Mouse (Mus musculus) brain, embryonic 14.5 days (tissue): ENCODE measurements at regions not wholly inside any gene's neighbourhood (a gene's known extent, or its start where the extent isn't known, plus 50 kb on each side); places are given as distances from the start of the nearest gene placed in this dataset.

Experiments
- DNase-seq: peaks from one replicate; pipeline ENCODE4 v3.0.0-alpha.2; 2011; ENCODE audit warnings: low read depth
- CTCF ChIP-seq: fragments of 200-500 bp; IDR thresholded peaks from 2 replicates; pipeline ENCODE4 v1.5.1; 2012; ENCODE audit warnings: inconsistent platforms, mild to moderate bottlenecking, moderate library complexity, borderline replicate concordance; ENCODE audit not compliant: insufficient read depth, insufficient read length; ENCODE audit errors: extremely low read depth
- POLR2A ChIP-seq: fragments of 200-500 bp; IDR thresholded peaks from 2 replicates; pipeline ENCODE4 v1.6.1; 2012; ENCODE audit warnings: mild to moderate bottlenecking, inconsistent platforms, borderline replicate concordance; ENCODE audit not compliant: poor library complexity, insufficient read depth, insufficient read length, severe bottlenecking; ENCODE audit errors: extremely low read depth

DNA sequence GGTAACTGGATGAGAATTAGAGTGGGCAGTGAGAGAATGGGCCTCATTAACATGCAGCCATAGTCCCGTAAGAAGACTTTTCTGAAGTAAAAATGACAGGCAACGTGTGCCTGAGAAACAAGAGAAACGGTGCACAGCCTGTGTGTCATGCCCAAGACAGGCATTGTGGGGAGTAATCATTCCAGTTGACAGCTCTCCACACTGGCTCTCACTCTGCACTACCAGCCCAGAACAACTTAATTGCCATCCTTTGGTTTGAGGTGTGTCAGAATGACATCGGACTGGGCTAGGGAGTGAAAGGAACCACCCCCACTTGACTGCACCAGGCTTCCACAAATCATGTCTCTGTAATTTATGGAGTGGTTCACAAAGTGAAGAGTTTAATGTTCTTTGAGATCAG, 1104.9 kb downstream of the Pcdh7 start:
- no peak for TF ChIP-seq CTCF
- TF ChIP-seq POLR2A, result no peak
- peak; percentile 48 for DNase-seq

DNA sequence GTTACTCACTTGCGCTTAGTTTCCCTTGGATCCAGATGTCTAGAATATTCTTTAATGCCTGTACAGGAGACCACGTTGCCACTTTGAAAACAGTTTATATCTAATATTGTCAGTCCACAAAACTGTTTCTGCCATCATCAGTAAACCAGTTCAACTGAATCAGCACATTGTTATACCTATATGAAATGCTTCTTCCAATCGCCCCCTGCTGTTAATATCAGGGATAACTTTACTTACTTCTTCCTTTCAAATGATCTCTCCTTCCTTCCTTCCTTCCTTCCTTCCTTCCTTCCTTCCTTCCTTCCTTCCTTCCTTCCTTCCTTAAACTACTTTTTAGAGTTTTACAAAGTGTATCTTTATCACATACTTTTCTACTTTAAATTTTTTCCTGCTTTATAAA, 1108.2 kb downstream of the Pcdh7 start:
- TF ChIP-seq CTCF (0 out of 2 replicates have a peak, but pooled peaks have one; percentile 10), POLR2A (no peak)
- peak; percentile 62 for DNase-seq

DNA sequence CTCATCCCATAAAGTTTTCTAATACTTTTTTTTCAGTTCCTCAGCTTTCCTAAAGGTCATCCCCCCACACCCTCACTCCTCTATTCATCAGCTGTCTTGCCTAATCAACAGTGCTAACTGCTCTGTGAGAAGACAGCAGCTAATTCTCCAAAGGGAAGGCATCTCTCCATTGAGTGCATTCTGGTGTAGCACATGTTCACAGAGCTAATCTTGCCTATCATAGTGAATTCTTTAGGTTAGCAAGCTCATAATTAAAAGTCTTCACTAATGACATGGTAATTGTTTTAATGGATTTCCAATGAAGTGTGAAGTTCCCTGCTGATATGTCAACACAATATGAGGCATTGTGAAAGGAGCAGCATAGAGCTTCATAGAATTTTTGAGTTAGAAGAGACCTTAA, 1129.2 kb downstream of the Pcdh7 start:
- TF ChIP-seq CTCF, result no peak
- TF ChIP-seq POLR2A, result no peak
- DNase-seq, result peak; percentile 70

DNA sequence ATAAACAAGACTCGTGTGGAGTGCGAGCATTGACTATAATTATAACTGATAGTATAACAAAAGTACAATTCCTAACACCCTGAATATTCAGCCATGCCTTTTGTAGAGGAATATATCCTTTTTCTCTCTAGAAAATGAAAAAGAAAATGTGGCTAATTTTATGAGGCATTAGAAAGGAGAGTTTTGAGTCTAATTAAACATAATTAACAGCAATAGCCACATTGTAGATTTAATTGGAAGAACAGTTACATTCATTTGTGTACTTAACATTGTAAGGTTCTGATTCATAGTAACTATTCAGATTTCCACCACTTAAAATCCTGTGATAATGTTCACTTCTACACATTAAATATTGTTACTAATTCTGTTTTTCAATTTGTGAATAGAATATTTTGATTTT, 1140.2 kb downstream of the Pcdh7 start:
- TF ChIP-seq CTCF (no peak), POLR2A (no peak)
- no peak for DNase-seq

DNA sequence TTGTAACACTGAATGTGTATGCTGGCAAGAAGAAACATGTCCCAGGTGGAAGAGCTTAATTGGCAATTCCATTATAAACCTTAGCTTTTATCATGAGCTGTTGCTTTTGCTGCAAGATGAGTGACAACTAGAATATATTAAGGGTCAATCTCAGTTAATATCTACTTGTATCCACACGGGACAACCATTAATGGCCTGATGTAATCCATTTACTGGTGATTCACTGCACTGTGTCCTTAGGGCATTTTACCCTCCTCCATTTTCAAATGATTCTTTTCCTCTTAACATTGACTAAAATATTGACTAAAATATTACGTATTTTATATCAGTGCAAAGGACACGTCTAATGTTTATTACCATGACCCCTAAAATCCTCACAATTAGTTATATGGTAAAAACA, 1175.7 kb downstream of the Pcdh7 start:
- no peak for TF ChIP-seq POLR2A
- no peak for TF ChIP-seq CTCF
- peak; percentile 27 for DNase-seq

DNA sequence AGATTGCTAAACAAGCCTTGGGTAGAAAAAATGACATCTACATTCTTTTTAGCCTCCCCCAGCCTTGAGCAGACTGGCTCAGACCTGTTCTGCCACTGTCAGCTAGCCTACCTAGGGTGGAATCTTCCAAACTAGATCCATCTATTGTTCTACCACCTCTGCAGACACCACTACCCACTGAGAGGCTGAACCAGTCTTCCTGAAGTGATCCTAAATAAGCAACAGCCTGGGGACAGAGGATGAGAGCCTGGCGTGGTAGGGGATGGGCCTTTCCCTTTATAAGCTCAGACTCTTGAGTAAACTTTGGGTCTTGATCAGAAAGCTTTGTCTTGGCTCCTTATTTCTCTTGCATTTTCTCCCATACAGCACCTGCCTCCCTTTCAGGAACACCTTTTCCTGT, 1223.7 kb downstream of the Pcdh7 start:
- TF ChIP-seq POLR2A (no peak), CTCF (no peak)
- DNase-seq, result no peak

DNA sequence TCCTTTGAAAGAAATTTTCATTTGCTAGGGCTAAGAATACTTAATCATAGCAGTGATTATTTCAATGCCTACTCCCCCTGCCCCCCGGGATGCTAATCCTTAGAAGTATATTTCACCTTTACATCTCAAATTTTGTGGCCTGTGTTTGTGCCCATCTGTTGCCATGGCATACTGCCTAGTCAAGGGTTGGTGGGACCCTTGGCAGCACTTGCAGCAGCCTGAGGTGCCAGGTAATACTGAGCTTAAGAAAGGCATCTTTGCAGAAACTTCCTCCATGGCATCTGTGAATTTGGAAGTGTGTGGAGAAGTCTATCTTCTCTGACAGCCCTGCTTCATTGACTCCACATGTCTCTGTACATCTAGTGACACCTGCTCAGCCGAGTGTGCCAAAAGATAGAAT, 1257.5 kb downstream of the Pcdh7 start:
- peak; percentile 65 for DNase-seq
- TF ChIP-seq POLR2A (no peak), CTCF (no peak)

DNA sequence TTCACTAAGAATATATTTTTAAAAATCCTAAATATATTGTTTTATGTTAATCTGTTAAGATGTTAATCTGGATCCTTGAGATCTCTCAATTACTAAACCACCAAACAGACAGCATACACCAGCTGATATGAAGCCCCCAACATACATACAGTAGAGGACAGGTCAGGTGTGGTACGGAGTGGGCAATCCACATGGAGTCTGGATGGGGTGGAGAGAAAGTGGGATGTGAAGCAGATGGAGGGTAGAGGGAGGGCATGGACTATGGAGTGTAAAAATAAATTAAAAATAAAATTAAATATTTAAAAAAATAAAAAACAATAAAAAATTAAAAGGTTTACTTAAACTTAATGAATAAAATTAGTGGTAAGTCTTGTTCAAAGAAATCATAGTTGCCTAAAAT, 1270.0 kb downstream of the Pcdh7 start:
- TF ChIP-seq CTCF (no peak), POLR2A (no peak)
- no peak for DNase-seq
